Mouse (Mus musculus) MEL (cell line): Measurements from ENCODE around the gene Adap1. TPM values are rescaled to one million over a fixed set of nuclear protein-coding genes. Genes with fewer than 3 reads are reported as not detected.

Experiments
- DNase-seq: peaks from one replicate; pipeline ENCODE4 v3.0.0; 2011; ENCODE audit warnings: low read depth, low spot score
- H3K27ac ChIP-seq: 2 replicates; pipeline ENCODE4 v1.5.1; 2012; ENCODE audit warnings: low read depth, mild to moderate bottlenecking, control low read depth, low read length, moderate library complexity; ENCODE audit not compliant: control insufficient read depth
- H3K27me3 ChIP-seq, 2 experiments: fragments of 150-350 bp in 1 of 2; sonication (generic) in 1 of 2; 2 replicates each; pipeline ENCODE4 v1.6.1; 2012; ENCODE audit warnings: low read length in 2 of 2, mild to moderate bottlenecking in 2 of 2, improper control_type of control experiment in 1 of 2, moderate library complexity in 1 of 2; ENCODE audit not compliant: insufficient read depth in 2 of 2, control insufficient read depth in 1 of 2
- H3K36me3 ChIP-seq, 2 experiments: 2 replicates each; pipeline ENCODE4 v1.6.1; 2012 to 2014; ENCODE audit warnings: low read length in 2 of 2, improper control_type of control experiment in 1 of 2, inconsistent platforms in 1 of 2, mild to moderate bottlenecking in 1 of 2; ENCODE audit not compliant: insufficient read depth in 2 of 2, control insufficient read depth in 1 of 2
- H3K4me1 ChIP-seq, 2 experiments: fragments of 150-350 bp in 1 of 2; sonication (generic) in 1 of 2; 2 replicates each; pipeline ENCODE4 v1.6.1; 2012; ENCODE audit warnings: low read length in 2 of 2, improper control_type of control experiment in 1 of 2, mild to moderate bottlenecking in 1 of 2; ENCODE audit not compliant: insufficient read depth in 2 of 2, control insufficient read depth in 1 of 2
- H3K4me3 ChIP-seq, 2 experiments: fragments of 150-350 bp in 1 of 2; sonication (generic) in 1 of 2; 2 replicates each; pipeline ENCODE4 v1.5.1; 2012; ENCODE audit warnings: low read depth in 2 of 2, low read length in 2 of 2, mild to moderate bottlenecking in 2 of 2, moderate library complexity in 2 of 2, control low read depth in 1 of 2, improper control_type of control experiment in 1 of 2; ENCODE audit not compliant: control insufficient read depth in 1 of 2, insufficient read depth in 1 of 2
- H3K79me2 ChIP-seq: 2 replicates; pipeline ENCODE4 v1.6.1; 2012; ENCODE audit warnings: mild to moderate bottlenecking, low read length, moderate library complexity; ENCODE audit not compliant: control insufficient read depth, poor library complexity, insufficient read depth
- H3K9ac ChIP-seq: 2 replicates; pipeline ENCODE4 v1.6.1; 2012; ENCODE audit warnings: low read depth, mild to moderate bottlenecking, control low read depth, low read length, moderate library complexity; ENCODE audit not compliant: control insufficient read depth, poor library complexity, severe bottlenecking
- H3K9me3 ChIP-seq: fragments of 150-350 bp; sonication (generic); replicated peaks from 2 replicates; pipeline ENCODE4 v1.6.1; 2012; ENCODE audit warnings: mild to moderate bottlenecking, low read length, improper control_type of control experiment, moderate library complexity; ENCODE audit not compliant: insufficient read depth
- BHLHE40 ChIP-seq: IDR thresholded peaks from 2 replicates; pipeline ENCODE4 v1.6.1; 2012; ENCODE audit warnings: low read depth, mild to moderate bottlenecking, inconsistent platforms, low read length, improper control_type of control experiment, borderline replicate concordance
- CHD1 ChIP-seq: IDR thresholded peaks from 2 replicates; pipeline ENCODE4 v1.6.1; 2012; ENCODE audit warnings: low read depth, mild to moderate bottlenecking, inconsistent platforms, low read length, improper control_type of control experiment
- E2F4 ChIP-seq: IDR thresholded peaks from 2 replicates; pipeline ENCODE4 v1.6.1; 2011; ENCODE audit warnings: low read depth, low read length, improper control_type of control experiment, borderline replicate concordance
- EP300 ChIP-seq, 2 experiments: IDR thresholded peaks; 2 replicates each; pipeline ENCODE4 v1.6.1; 2011; ENCODE audit warnings: improper control_type of control experiment in 2 of 2, low read length in 2 of 2, low read depth in 1 of 2, mild to moderate bottlenecking in 1 of 2
- GABPA ChIP-seq: IDR thresholded peaks from 2 replicates; pipeline ENCODE4 v1.6.1; 2012; ENCODE audit warnings: low read depth, mild to moderate bottlenecking, inconsistent platforms, low read length, improper control_type of control experiment, moderate library complexity
- GATA1 ChIP-seq: IDR thresholded peaks from 2 replicates; pipeline ENCODE4 v1.6.1; 2011; ENCODE audit warnings: low read depth, low read length, improper control_type of control experiment
- JUND ChIP-seq: IDR thresholded peaks from 2 replicates; pipeline ENCODE4 v1.6.1; 2011; ENCODE audit warnings: low read depth, mild to moderate bottlenecking, improper control_type of control experiment, low read length
- MAX ChIP-seq: IDR thresholded peaks from 2 replicates; pipeline ENCODE4 v1.6.1; 2011; ENCODE audit warnings: low read length, improper control_type of control experiment
- MXI1 ChIP-seq: IDR thresholded peaks from 2 replicates; pipeline ENCODE4 v1.6.1; 2011; ENCODE audit warnings: mild to moderate bottlenecking, low read depth, low read length, improper control_type of control experiment
- MYC ChIP-seq: IDR thresholded peaks from 2 replicates; pipeline ENCODE4 v1.6.1; 2011; ENCODE audit warnings: low read depth, mild to moderate bottlenecking, low read length, improper control_type of control experiment, moderate library complexity
- NELFE ChIP-seq: IDR thresholded peaks from 2 replicates; pipeline ENCODE4 v1.6.1; 2011; ENCODE audit warnings: low read depth, low read length, improper control_type of control experiment
- NRF1 ChIP-seq: IDR thresholded peaks from 2 replicates; pipeline ENCODE4 v1.6.1; 2014; ENCODE audit warnings: low read depth, mild to moderate bottlenecking, inconsistent platforms, low read length, improper control_type of control experiment, moderate library complexity; ENCODE audit not compliant: poor library complexity, insufficient read depth, severe bottlenecking
- POLR2AphosphoS2 ChIP-seq: IDR thresholded peaks from 2 replicates; pipeline ENCODE4 v1.6.1; 2011; ENCODE audit warnings: low read length, improper control_type of control experiment
- RAD21 ChIP-seq: IDR thresholded peaks from 2 replicates; pipeline ENCODE4 v1.6.1; 2011; ENCODE audit warnings: mild to moderate bottlenecking, low read depth, low read length, improper control_type of control experiment
- SIN3A ChIP-seq: IDR thresholded peaks from 2 replicates; pipeline ENCODE4 v1.6.1; 2012; ENCODE audit warnings: low read length, improper control_type of control experiment, inconsistent platforms
- polyA plus RNA-seq, 2 experiments: library from polyadenylated mRNA; stranded (reverse) in 1 of 2; unstranded in 1 of 2; fragments of >175 nt in 1 of 2; fragments of >200 nt in 1 of 2; gene quantifications; 2 replicates each; pipeline versions ENCODE4 v1.2.1 to v1.2.4; 2012; ENCODE audit warnings: low replicate concordance in 2 of 2, low read depth in 1 of 2; ENCODE audit not compliant: insufficient read length in 2 of 2, insufficient read depth in 1 of 2, missing spikeins in 1 of 2
- total RNA-seq: library from RNA; depleted of rRNA; stranded (reverse); fragments of 300-350 nt; gene quantifications from 2 replicates; pipeline ENCODE4 v1.2.3, GENCODE M21; 2012

Adap1 gene
- total and polyA plus RNA-seq, 3 experiments: 52.9 to 59.8 TPM; not detected in 1

DNA sequence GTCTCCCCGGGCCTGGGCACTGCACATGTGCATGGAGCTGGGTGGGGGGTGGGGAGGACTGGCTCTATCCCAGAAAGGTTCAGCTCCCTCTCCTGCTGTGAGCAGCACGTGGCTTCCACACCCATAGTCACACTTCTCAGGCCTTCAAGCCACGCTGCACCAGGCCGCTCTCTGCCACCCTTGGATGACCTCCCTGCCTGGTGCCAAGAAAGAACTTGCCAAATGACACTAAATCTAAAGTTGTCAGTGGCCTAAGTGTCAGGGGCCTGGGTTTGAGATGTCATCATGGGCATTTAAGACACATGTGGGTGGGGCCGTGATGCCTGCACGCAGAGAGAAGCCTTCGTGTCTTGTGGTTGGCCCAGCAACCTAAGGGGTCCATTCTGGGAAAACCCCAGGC is 5.0 kb downstream of the Adap1 start:
- no peaks in the 10 kb centered on the region for H3K27me3 ChIP-seq
- DNase-seq: no peak
- H3K36me3 ChIP-seq: no peaks in the 10 kb centered on the region; a peak in 1 of 4 replicates
- no peak for TF ChIP-seq CHD1
- no peak for TF ChIP-seq EP300 (IDR thresholded peaks at IDR 0.05; ENCODE audit: low read depth in 1 of 2, low read length in 2 of 2)
- TF ChIP-seq NRF1: no peak
- no peak for TF ChIP-seq BHLHE40
- H3K4me1 ChIP-seq: peaks cover 0 to 11% of the 10 kb centered on the region in 2 experiments; a peak in 3 of 4 replicates
- H3K4me3 ChIP-seq: no peak overlapping the region
- no peak overlapping the region for H3K27ac ChIP-seq
- no peak overlapping the region for H3K9ac ChIP-seq
- H3K9me3 ChIP-seq: no peaks in the 10 kb centered on the region
- peaks cover 14% of the 10 kb centered on the region for H3K79me2 ChIP-seq

DNA sequence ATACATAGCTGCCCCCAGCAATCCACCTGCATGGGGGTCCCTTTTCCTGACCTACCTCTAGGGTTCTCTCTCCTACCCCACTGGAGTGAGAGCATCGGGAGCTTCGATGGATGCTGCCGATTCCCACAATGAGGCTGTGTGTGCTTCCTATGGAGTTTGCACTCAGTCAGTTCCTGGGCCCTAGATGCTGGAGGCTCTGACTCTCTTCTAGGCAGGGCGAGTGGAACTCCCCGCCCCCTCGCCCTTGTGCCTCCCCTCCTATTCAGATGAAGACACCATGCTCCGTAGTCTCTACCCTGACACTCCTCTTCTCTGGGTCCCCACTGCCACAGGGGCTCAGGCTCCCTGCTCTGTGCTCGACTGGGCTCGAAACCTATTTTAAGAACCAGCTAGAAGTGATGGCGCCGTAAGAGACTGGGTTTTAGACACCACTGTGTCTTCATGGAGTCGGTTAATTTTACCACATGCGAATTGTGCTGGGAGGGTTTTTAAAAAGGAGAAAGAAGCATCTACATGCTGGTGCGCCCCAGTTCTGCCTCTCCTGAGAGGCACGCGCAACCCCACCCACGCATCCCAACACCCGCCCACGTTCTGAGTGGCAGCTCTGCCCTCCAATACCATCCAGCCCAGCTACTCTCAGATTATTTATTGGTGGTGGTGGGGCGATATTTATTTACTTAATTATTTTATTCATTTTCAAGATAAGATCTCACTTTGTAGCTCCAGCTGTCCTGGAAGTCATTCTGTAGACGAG is 7.5 kb downstream of the Adap1 start:
- H3K36me3 ChIP-seq: no peaks in the 10 kb centered on the region
- H3K4me1 ChIP-seq: no peaks in the 10 kb centered on the region
- H3K27me3 ChIP-seq: no peaks in the 10 kb centered on the region
- H3K79me2 ChIP-seq: peaks cover 2% of the 10 kb centered on the region; the same call in 1 of the 2 replicates
- no peak for DNase-seq
- H3K27ac ChIP-seq: no peak overlapping the region
- H3K9ac ChIP-seq: no peak overlapping the region
- no peak overlapping the region for H3K4me3 ChIP-seq
- TF ChIP-seq MAX: no peak
- TF ChIP-seq JUND: no peak
- no peak for TF ChIP-seq RAD21
- TF ChIP-seq MXI1: no peak
- TF ChIP-seq E2F4: no peak
- no peak for TF ChIP-seq NELFE
- TF ChIP-seq MYC: no peak
- TF ChIP-seq POLR2AphosphoS2: no peak
- no peak for TF ChIP-seq EP300 (IDR thresholded peaks at IDR 0.05; ENCODE audit: low read depth in 1 of 2, low read length in 2 of 2)
- H3K9me3 ChIP-seq: no peaks in the 10 kb centered on the region

DNA sequence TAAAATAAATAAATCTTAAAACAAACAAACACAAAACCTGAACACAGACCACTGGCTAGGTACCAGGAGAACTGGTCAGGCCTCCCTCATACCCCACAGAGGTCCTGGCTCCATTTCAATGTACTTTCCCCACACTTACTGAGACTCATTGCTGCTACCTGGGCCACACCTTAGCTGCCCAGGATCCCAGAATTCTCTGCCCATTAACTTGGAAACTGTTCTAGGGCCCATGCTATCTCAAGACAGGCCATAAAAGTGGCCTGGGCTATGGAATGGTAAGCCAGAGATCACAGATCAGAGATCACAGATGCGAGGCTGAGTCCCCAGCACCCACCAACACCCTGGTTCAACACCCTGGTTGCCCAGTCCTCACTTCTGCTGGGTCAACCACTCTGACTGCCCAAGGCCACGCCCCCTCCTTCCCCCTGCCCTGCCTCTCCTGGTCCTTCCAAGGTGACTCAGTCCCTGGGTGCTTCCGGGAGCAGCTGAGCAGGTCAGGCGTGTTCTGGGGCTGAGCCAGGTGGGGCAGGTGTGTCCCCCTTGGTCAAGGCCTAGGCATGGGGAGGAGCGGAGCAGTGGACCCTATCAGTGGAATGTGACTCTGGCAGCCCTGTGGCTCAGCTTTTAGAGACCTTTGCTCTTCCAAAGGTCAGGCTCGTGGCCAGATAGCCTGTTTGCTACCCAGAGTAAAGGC is 8.3 kb downstream of the Adap1 start:
- no peak overlapping the region for H3K9ac ChIP-seq
- no peak overlapping the region for H3K27ac ChIP-seq
- no peak for TF ChIP-seq BHLHE40
- TF ChIP-seq JUND: no peak
- no peak for TF ChIP-seq GABPA
- TF ChIP-seq GATA1: no peak
- no peak for TF ChIP-seq CHD1
- no peak for TF ChIP-seq EP300 (IDR thresholded peaks at IDR 0.05; ENCODE audit: low read depth in 1 of 2, low read length in 2 of 2)
- TF ChIP-seq SIN3A: no peak
- H3K79me2 ChIP-seq: peaks cover under 1% of the 10 kb centered on the region; the same call in 1 of the 2 replicates
- H3K27me3 ChIP-seq: no peaks in the 10 kb centered on the region
- no peaks in the 10 kb centered on the region for H3K9me3 ChIP-seq
- no peak for DNase-seq
- no peaks in the 10 kb centered on the region for H3K4me1 ChIP-seq
- no peaks in the 10 kb centered on the region for H3K36me3 ChIP-seq
- H3K4me3 ChIP-seq: no peak overlapping the region
